Mouse (Mus musculus): Measurements from ENCODE around the gene Gjb5.

Gjb5 gene

GRCm38 (mm10) chr4:127306915-127307314 is 51.1 kb downstream of the Gjb5 start:
- no peak for DNase-seq

Measured in kidney, adult 11 months (tissue).